ENCODE assay signal across 10 mouse cellular contexts in genomic region chr14:73469506-73469905, GRCm38 (mm10). TPM values are rescaled to one million over a fixed set of nuclear protein-coding genes. Genes with fewer than 3 reads are reported as not detected.
DNase-seq lines count a peak whose midpoint lies in the region; ATAC-seq and TF ChIP-seq lines count a peak whose summit lies in the region.
"Had no signal": no experiment of that assay in that cellular context is flagged by ENCODE, and none has a peak within 500 bp of the region (broad histone marks: within the 10 kb centered on the region; RNA-seq: fewer than 3 reads in every experiment).

No protein-coding gene starts in this region.

- peaks cover 4% of the 10 kb centered on the region for H3K4me1 ChIP-seq in hindbrain, embryonic 16.5 days (ENCODE audit: control insufficient read depth, insufficient read depth, low read depth, low read length)
- H3K4me1 ChIP-seq in hindbrain, embryonic 14.5 days (replicated peaks; ENCODE audit: control insufficient read depth, insufficient read depth, low read length): 0 out of 2 replicates have a peak, but pooled peaks cover 5% of the 10 kb centered on the region
- H3K4me1 ChIP-seq in forebrain, postnatal 0 days (ENCODE audit: insufficient read depth): no peaks in the 10 kb centered on the region

- no peak for TF ChIP-seq CTCF in forebrain, postnatal 0 days (IDR thresholded peaks at IDR 0.05; ENCODE audit: low read depth)

- H3K4me3 ChIP-seq in hindbrain, embryonic 16.5 days (ENCODE audit: low read length): no peak overlapping the region
- H3K4me3 ChIP-seq in hindbrain, embryonic 14.5 days (replicated peaks; ENCODE audit: low read length): no peak overlapping the region
- no peak overlapping the region for H3K4me3 ChIP-seq in forebrain, postnatal 0 days (ENCODE audit: low read depth, low read length)

- DNase-seq in hindbrain, embryonic 14.5 days (ENCODE audit: low spot score): no peak
- DNase-seq in forebrain, postnatal 0 days: peak; percentile 78
- DNase-seq in left cerebral cortex, adult 11 months (ENCODE audit: low spot score): peak; percentile 68
- DNase-seq in right cerebral cortex, postnatal 25 days: peak; percentile 74
- no peak for DNase-seq in adipocyte (ENCODE audit: low spot score)
- DNase-seq in urinary bladder, adult 2 months (ENCODE audit: low spot score): no peak
- DNase-seq: kidney, postnatal 36 days had no signal

- no peak overlapping the region for H3K4me2 ChIP-seq in hindbrain, embryonic 16.5 days (ENCODE audit: low read length)
- H3K4me2 ChIP-seq in hindbrain, embryonic 14.5 days (replicated peaks): no peak overlapping the region
- H3K4me2 ChIP-seq in forebrain, postnatal 0 days (ENCODE audit: low read depth): no peak overlapping the region

- H3K36me3 ChIP-seq in hindbrain, embryonic 16.5 days (ENCODE audit: control insufficient read depth, insufficient read depth, low read length): no peaks in the 10 kb centered on the region
- H3K36me3 ChIP-seq in hindbrain, embryonic 14.5 days (replicated peaks; ENCODE audit: control insufficient read depth, insufficient read depth): no peaks in the 10 kb centered on the region
- H3K36me3 ChIP-seq in forebrain, postnatal 0 days (ENCODE audit: insufficient read depth): no peaks in the 10 kb centered on the region

- no peak overlapping the region for H3K9ac ChIP-seq in hindbrain, embryonic 16.5 days (ENCODE audit: low read depth, low read length)
- no peak overlapping the region for H3K9ac ChIP-seq in hindbrain, embryonic 14.5 days
- H3K9ac ChIP-seq in forebrain, postnatal 0 days: no peak overlapping the region

- H3K27ac ChIP-seq in hindbrain, embryonic 16.5 days (ENCODE audit: low read depth, low read length): no peak overlapping the region
- H3K27ac ChIP-seq in hindbrain, embryonic 14.5 days: no peak overlapping the region
- H3K27ac ChIP-seq in forebrain, postnatal 0 days (ENCODE audit: low read depth, low read length): no peak overlapping the region

- no peaks in the 10 kb centered on the region for H3K27me3 ChIP-seq in hindbrain, embryonic 16.5 days (replicated peaks; ENCODE audit: control insufficient read depth, insufficient read depth, low read length)
- no peaks in the 10 kb centered on the region for H3K27me3 ChIP-seq in hindbrain, embryonic 14.5 days (ENCODE audit: control insufficient read depth, insufficient read depth, low read length)
- H3K27me3 ChIP-seq in forebrain, postnatal 0 days (ENCODE audit: insufficient read depth, low read length): no peaks in the 10 kb centered on the region
- H3K27me3 ChIP-seq: Patski had no signal

- 60% methylated on average over 7 of the region's 7 CpGs for WGBS in hindbrain, embryonic 16.5 days
- 64% methylated on average over 7 of the region's 7 CpGs for WGBS in hindbrain, embryonic 14.5 days
- WGBS in forebrain, postnatal 0 days: 53% methylated on average over 7 of the region's 7 CpGs

- no peaks in the 10 kb centered on the region for H3K9me3 ChIP-seq in hindbrain, embryonic 16.5 days (ENCODE audit: control insufficient read depth, low read length)
- H3K9me3 ChIP-seq in hindbrain, embryonic 14.5 days (ENCODE audit: control insufficient read depth, low read length): no peaks in the 10 kb centered on the region
- H3K9me3 ChIP-seq in forebrain, postnatal 0 days (ENCODE audit: low read length): no peaks in the 10 kb centered on the region

- 0 out of 2 replicates have a peak, but pooled peaks have one; percentile 42 for ATAC-seq in hindbrain, embryonic 16.5 days
- ATAC-seq in hindbrain, embryonic 14.5 days (ENCODE audit: low FRiP score): no peak
- ATAC-seq in forebrain, postnatal 0 days: peak; percentile 91
- no peak for ATAC-seq in CD4-positive, CD25-positive, alpha-beta regulatory T cell, adult 4 months
- ATAC-seq: Patski had no signal

RNA-seq across cellular contexts. Expression of gene Med4, which starts 40.3 kb away (rescaled TPM):
- polyA plus RNA-seq in hindbrain, embryonic 16.5 days (2015; fragmentation: Nextera tagmentation; extraction: Ambion mirVana): 77.8 and 78.9 TPM in 2 replicates
- 63.9 and 67.8 TPM in 2 replicates for polyA plus RNA-seq in hindbrain, embryonic 14.5 days (2014; fragmentation: Nextera tagmentation; extraction: Ambion mirVana)
- total RNA-seq in forebrain, postnatal 0 days (2014; rRNA removed): 38.4 and 50.7 TPM in 2 replicates
- 85.4 and 89.6 TPM in 2 replicates for polyA plus RNA-seq in forebrain, postnatal 0 days (2015; fragmentation: Nextera tagmentation; extraction: Ambion mirVana)
- polyA plus RNA-seq in CD4-positive, CD25-positive, alpha-beta regulatory T cell, adult 4 months (2017; shearing (Covaris generic)): 10 to 100 TPM; 73.3 to 88.7 TPM
- polyA plus RNA-seq in urinary bladder, adult 2 months (2012; rRNA removed): 30.3 and 35.6 TPM in 2 replicates

RNA-seq across cellular contexts. Expression of gene Sucla2, which starts 55.6 kb away (rescaled TPM):
- polyA plus RNA-seq in hindbrain, embryonic 16.5 days (2015; fragmentation: Nextera tagmentation; extraction: Ambion mirVana): 131 and 145 TPM in 2 replicates
- 139 and 145 TPM in 2 replicates for polyA plus RNA-seq in hindbrain, embryonic 14.5 days (2014; fragmentation: Nextera tagmentation; extraction: Ambion mirVana)
- total RNA-seq in forebrain, postnatal 0 days (2014; rRNA removed): 95.7 and 106 TPM in 2 replicates
- polyA plus RNA-seq in forebrain, postnatal 0 days (2015; fragmentation: Nextera tagmentation; extraction: Ambion mirVana): 144 and 148 TPM in 2 replicates
- 10 to 100 TPM; 75.7 to 78.3 TPM for polyA plus RNA-seq in CD4-positive, CD25-positive, alpha-beta regulatory T cell, adult 4 months (2017; shearing (Covaris generic))
- 76.3 and 78.1 TPM in 2 replicates for polyA plus RNA-seq in urinary bladder, adult 2 months (2012; rRNA removed)

Comparison
In these comparisons a context has a peak if more than half of its experiments do, and no peak if none do; other contexts are left out.
1. ATAC-seq: peak in hindbrain, embryonic 16.5 days (single experiment) and forebrain, postnatal 0 days (single experiment); none in hindbrain, embryonic 14.5 days (single experiment) and CD4-positive, CD25-positive, alpha-beta regulatory T cell, adult 4 months (single experiment).
2. DNase-seq: peak in forebrain, postnatal 0 days (single experiment), left cerebral cortex, adult 11 months (single experiment) and right cerebral cortex, postnatal 25 days (single experiment); none in hindbrain, embryonic 14.5 days (single experiment), adipocyte (single experiment) and urinary bladder, adult 2 months (single experiment).